Mouse (Mus musculus): Measurements from ENCODE around the gene Ltbr. TPM values are rescaled to one million over a fixed set of nuclear protein-coding genes. Genes with fewer than 3 reads are reported as not detected.
A peak's percentile ranks its signal among the peaks of the same experiment; 100 is the strongest.
"Not testable (repeated sequence)": the region's sequence is repeated elsewhere in the genome, so short reads cannot be mapped to it uniquely, and the experiment has no call there.

Gene Ltbr
- polyA plus RNA-seq, 1 experiment from 2014 or later, result 36.6 TPM

DNA sequence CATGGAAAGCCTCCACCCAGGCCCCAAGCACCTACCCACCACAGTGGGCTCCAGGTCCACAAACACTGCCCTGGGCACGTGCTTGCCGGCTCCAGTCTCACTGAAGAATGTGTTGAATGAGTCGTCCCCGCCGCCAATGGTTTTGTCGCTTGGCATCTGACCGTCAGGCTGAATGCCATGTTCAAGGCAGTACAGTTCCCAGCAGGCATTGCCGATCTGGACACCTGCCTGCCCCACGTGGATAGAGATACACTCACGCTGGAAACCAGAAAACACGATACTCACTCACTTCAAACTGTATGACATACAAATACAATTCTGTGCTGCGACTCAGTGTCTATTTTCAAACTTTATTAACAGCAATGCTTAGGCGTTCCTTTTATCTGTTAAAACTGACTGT lies 31.0 kb downstream of the Ltbr start:
- not testable (repeated sequence) for H3K4me2 ChIP-seq (ENCODE audit: low read depth, severe bottlenecking); H3K27me3 ChIP-seq (ENCODE audit: control insufficient read depth, insufficient read depth, low read length); H3K36me3 ChIP-seq (ENCODE audit: control insufficient read depth, insufficient read depth, low read length); H3K9me3 ChIP-seq (ENCODE audit: control insufficient read depth, low read length); H3K27ac ChIP-seq (replicated peaks; ENCODE audit: low read depth, low read length); H3K9ac ChIP-seq (ENCODE audit: low read length); H3K4me3 ChIP-seq (ENCODE audit: low read depth, low read length); H3K4me1 ChIP-seq (ENCODE audit: control insufficient read depth, insufficient read depth, low read length); DNase-seq (ENCODE audit: low spot score); ATAC-seq (ENCODE audit: insufficient number of reproducible peaks, low FRiP score, low TSS enrichment, low read depth)
- WGBS, result 91% methylated on average over 13 of the region's 13 CpGs

DNA sequence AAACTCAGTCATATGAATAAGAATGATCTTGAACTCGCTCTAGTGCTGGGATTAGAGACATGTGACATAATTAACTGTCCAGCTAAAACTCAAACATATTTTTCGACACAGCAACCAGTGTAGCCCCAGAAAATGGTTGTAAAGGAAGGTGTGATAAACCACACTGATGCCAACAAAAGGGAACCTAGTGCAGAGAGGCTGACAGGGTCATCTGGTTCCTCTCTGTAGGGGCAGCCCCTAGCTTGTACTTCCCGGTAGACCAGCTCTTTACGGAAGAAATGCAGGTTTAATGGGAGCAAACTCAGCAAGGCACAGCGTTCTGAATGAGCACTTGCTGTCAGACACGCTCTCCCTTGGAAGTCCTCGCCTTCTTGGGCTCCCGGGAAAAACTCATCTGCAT lies 34.0 kb downstream of the Ltbr start:
- WGBS, result 57% methylated on average over 8 of the region's 8 CpGs
- no peak for ATAC-seq (ENCODE audit: insufficient number of reproducible peaks, low FRiP score, low TSS enrichment, low read depth)

DNA sequence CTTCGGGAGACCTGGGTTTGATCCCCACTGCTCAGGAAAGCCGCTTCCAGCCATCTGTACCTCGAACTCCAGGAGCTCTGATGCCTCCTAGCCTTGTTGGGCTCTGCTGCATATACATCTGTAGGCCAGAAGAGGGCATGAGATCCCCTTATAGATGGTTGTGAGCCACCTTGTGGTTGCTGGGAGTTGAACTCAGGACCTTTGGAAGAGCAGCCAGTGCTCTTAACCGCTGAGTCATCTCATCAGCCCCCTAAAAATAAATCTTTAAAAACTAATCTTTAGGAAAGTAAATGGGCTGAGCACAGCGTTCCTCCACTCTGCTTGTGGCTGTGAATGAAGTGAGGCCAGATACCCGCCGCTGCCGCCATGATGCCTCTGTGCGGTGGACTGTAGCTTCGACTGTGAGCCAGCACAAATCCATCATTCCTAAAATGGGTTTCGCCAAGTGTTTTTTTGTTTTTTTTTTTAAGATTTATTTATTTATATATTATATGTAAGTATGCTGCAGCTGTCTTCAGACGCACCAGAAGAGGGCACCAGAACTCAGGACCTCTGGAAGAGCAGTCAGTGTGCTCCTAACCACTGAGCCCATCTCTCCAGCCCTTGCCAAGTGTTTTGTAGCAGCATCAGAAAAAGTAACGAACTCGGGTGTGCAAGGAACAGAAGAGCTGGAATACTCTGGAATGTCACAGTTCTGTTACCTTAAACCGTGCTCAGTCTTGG lies 38.7 kb downstream of the Ltbr start:
- DNase-seq (ENCODE audit: low spot score), result peak; percentile 60
- WGBS, result 56% methylated on average over 15 of the region's 15 CpGs
- no peak overlapping the region for H3K27ac ChIP-seq (replicated peaks; ENCODE audit: low read depth, low read length)
- ATAC-seq (ENCODE audit: insufficient number of reproducible peaks, low FRiP score, low TSS enrichment, low read depth), result no peak
- no peak overlapping the region for H3K4me3 ChIP-seq (ENCODE audit: low read depth, low read length)
- H3K36me3 ChIP-seq (ENCODE audit: control insufficient read depth, insufficient read depth, low read length), result no peaks in the 10 kb centered on the region
- no peaks in the 10 kb centered on the region for H3K27me3 ChIP-seq (ENCODE audit: control insufficient read depth, insufficient read depth, low read length)
- H3K4me2 ChIP-seq (ENCODE audit: low read depth, severe bottlenecking), result no peak overlapping the region
- no peaks in the 10 kb centered on the region for H3K9me3 ChIP-seq (ENCODE audit: control insufficient read depth, low read length)
- H3K9ac ChIP-seq (ENCODE audit: low read length), result no peak overlapping the region
- H3K4me1 ChIP-seq (ENCODE audit: control insufficient read depth, insufficient read depth, low read length), result 0 out of 2 replicates have a peak, but pooled peaks cover 2% of the 10 kb centered on the region

More for the DNA sequence above, 34.0 kb downstream of the Ltbr start:
- Histone ChIP-seq H3K4me2 (ENCODE audit: low read depth, severe bottlenecking) (no peak overlapping the region), H3K4me3 (ENCODE audit: low read depth, low read length) (no peak overlapping the region), H3K4me1 (ENCODE audit: control insufficient read depth, insufficient read depth, low read length) (no peaks in the 10 kb centered on the region), H3K9ac (ENCODE audit: low read length) (no peak overlapping the region), H3K36me3 (ENCODE audit: control insufficient read depth, insufficient read depth, low read length) (no peaks in the 10 kb centered on the region), H3K27ac (replicated peaks; ENCODE audit: low read depth, low read length) (no peak overlapping the region), H3K27me3 (ENCODE audit: control insufficient read depth, insufficient read depth, low read length) (no peaks in the 10 kb centered on the region), H3K9me3 (ENCODE audit: control insufficient read depth, low read length) (no peaks in the 10 kb centered on the region)
- no peak for DNase-seq (ENCODE audit: low spot score)

DNA sequence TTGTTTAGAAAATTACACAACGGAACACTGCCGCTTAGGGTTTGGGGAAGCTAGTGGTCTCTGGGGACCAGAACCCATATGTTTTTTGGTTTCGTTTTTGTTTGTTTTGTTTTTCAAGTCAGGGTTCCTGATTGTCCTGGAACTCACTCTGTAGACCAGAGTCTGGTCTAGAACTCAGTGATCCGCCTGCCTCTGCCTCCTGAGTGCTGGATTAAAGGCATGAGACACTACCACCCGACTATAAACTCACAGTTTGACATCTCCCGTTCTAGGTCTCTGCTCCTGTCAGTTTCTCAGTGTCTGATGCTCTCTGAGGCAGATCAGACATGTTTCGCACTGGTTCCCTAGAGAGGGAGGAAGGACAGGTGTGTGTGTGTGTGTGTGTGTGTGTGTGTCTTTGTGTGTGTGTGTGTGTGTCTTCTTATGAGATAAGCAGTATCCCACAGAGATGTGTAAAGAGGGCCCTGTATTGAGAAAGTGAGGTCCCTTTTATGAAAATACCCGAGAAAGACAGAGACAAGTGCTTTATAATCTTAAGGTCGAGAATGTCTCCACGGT lies 41.4 kb downstream of the Ltbr start:
- no peak overlapping the region for H3K27ac ChIP-seq (replicated peaks; ENCODE audit: low read depth, low read length)
- H3K36me3 ChIP-seq (ENCODE audit: control insufficient read depth, insufficient read depth, low read length), result no peaks in the 10 kb centered on the region
- H3K4me1 ChIP-seq (ENCODE audit: control insufficient read depth, insufficient read depth, low read length), result 0 out of 2 replicates have a peak, but pooled peaks cover 2% of the 10 kb centered on the region
- DNase-seq (ENCODE audit: low spot score), result no peak
- H3K4me3 ChIP-seq (ENCODE audit: low read depth, low read length), result no peak overlapping the region
- H3K9ac ChIP-seq (ENCODE audit: low read length), result no peak overlapping the region
- H3K9me3 ChIP-seq (ENCODE audit: control insufficient read depth, low read length), result no peaks in the 10 kb centered on the region
- no peak overlapping the region for H3K4me2 ChIP-seq (ENCODE audit: low read depth, severe bottlenecking)
- no peak for ATAC-seq (ENCODE audit: insufficient number of reproducible peaks, low FRiP score, low TSS enrichment, low read depth)
- no peaks in the 10 kb centered on the region for H3K27me3 ChIP-seq (ENCODE audit: control insufficient read depth, insufficient read depth, low read length)
- WGBS, result 81% methylated on average over 10 of the region's 10 CpGs

DNA sequence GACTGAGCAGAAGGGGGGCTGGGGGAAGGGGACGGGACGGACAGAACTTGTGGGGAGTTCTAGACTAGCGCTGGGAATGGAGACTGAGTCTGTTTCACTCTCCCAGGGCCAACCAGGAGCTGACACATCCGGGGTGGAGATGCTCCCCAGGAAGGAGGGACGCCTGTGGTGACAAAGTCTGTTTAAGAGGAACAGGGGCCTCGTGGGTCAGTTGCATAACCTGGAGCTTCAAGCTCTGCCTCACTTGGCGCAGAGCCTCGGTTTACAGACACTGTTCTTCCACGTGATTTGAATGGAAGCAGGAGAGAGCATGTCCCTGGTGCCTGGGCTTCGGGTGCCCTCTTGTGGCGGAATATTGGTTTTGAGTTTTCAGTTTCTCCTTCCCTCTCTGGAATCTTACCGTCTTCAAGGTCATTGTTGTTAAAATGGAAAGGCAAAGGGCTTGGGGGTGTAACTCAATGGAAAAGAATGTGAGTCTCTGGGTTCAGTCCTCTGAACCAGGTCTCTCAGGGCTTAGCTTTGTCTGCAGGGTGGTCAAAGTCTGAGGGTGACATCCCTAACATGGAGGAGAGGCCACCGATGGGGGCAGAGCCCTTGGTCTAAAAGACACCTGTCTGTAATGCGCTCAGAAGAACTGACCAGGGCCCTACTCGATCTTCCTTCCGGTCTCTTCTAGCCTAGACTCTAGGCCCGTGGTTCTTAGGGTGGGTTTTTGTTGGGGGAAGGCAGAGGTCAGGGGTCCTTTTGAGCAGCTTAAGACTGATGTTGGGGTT lies 42.0 kb downstream of the Ltbr start:
- no peaks in the 10 kb centered on the region for H3K36me3 ChIP-seq (ENCODE audit: control insufficient read depth, insufficient read depth, low read length)
- ATAC-seq (ENCODE audit: insufficient number of reproducible peaks, low FRiP score, low TSS enrichment, low read depth) (peak; percentile 80; the same call in 1 of the 2 replicates), DNase-seq (ENCODE audit: low spot score) (peak; percentile 92)
- H3K4me2 ChIP-seq (ENCODE audit: low read depth, severe bottlenecking), result 0 out of 2 replicates have a peak overlapping the region, but pooled peaks have one; percentile 15
- no peak overlapping the region for H3K4me3 ChIP-seq (ENCODE audit: low read depth, low read length)
- no peaks in the 10 kb centered on the region for H3K27me3 ChIP-seq (ENCODE audit: control insufficient read depth, insufficient read depth, low read length)
- H3K9ac ChIP-seq (ENCODE audit: low read length), result peak overlapping the region; percentile 43; the same call in 1 of the 2 replicates
- no peak overlapping the region for H3K27ac ChIP-seq (replicated peaks; ENCODE audit: low read depth, low read length)
- 0 out of 2 replicates have a peak, but pooled peaks cover 2% of the 10 kb centered on the region for H3K4me1 ChIP-seq (ENCODE audit: control insufficient read depth, insufficient read depth, low read length)
- H3K9me3 ChIP-seq (ENCODE audit: control insufficient read depth, low read length), result no peaks in the 10 kb centered on the region
- 22% methylated on average over 17 of the region's 17 CpGs for WGBS

DNA sequence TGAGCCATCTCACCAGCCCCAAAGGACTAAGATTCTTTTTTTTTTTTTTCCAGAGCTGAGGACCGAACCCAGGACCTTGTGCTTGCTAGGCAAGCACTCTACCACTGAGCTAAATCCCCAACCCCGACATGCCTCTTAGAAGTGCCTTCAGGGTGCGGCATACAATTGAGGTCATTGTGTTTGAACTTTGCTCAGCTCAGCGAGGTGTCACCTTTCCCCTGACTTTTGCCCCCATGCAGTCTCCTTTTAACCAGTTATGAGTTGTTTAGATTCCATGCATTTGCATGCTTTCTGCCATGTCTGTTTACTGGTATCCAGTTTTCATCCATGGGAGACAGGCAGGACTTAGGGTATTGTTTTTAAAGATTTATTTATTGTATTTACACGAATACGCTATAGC lies 44.9 kb downstream of the Ltbr start:
- no peak for ATAC-seq (ENCODE audit: insufficient number of reproducible peaks, low FRiP score, low TSS enrichment, low read depth)
- Histone ChIP-seq H3K4me2 (ENCODE audit: low read depth, severe bottlenecking) (no peak overlapping the region), H3K9ac (ENCODE audit: low read length) (no peak overlapping the region), H3K9me3 (ENCODE audit: control insufficient read depth, low read length) (no peaks in the 10 kb centered on the region), H3K4me3 (ENCODE audit: low read depth, low read length) (no peak overlapping the region), H3K27me3 (ENCODE audit: control insufficient read depth, insufficient read depth, low read length) (no peaks in the 10 kb centered on the region), H3K27ac (replicated peaks; ENCODE audit: low read depth, low read length) (no peak overlapping the region), H3K36me3 (ENCODE audit: control insufficient read depth, insufficient read depth, low read length) (no peaks in the 10 kb centered on the region), H3K4me1 (ENCODE audit: control insufficient read depth, insufficient read depth, low read length) (0 out of 2 replicates have a peak, but pooled peaks cover 2% of the 10 kb centered on the region)
- DNase-seq (ENCODE audit: low spot score), result no peak
- WGBS, result 52% methylated on average over 6 of the region's 6 CpGs

DNA sequence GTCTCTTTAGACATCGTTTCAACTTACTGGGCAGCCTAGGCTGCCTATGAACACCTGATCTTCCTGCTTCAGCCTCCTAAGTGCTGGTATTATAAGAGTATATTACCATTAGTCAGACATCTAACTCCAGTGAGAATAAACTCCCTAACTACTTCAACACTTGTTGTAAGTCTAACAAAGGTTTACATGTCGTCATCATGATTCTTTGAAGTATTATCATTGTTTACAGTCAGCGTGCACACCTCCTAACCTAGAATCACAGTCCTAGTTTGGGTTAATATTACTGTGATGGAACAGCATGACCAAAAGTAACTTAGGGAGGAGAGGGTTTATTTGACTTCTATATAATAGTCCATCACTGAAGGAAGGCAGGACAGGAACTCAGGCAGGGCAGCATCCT lies 46.2 kb downstream of the Ltbr start:
- Histone ChIP-seq H3K4me1 (ENCODE audit: control insufficient read depth, insufficient read depth, low read length) (0 out of 2 replicates have a peak, but pooled peaks cover 2% of the 10 kb centered on the region), H3K27me3 (ENCODE audit: control insufficient read depth, insufficient read depth, low read length) (no peaks in the 10 kb centered on the region), H3K4me2 (ENCODE audit: low read depth, severe bottlenecking) (no peak overlapping the region), H3K36me3 (ENCODE audit: control insufficient read depth, insufficient read depth, low read length) (no peaks in the 10 kb centered on the region), H3K9ac (ENCODE audit: low read length) (no peak overlapping the region), H3K27ac (replicated peaks; ENCODE audit: low read depth, low read length) (no peak overlapping the region), H3K4me3 (ENCODE audit: low read depth, low read length) (no peak overlapping the region), H3K9me3 (ENCODE audit: control insufficient read depth, low read length) (no peaks in the 10 kb centered on the region)
- DNase-seq (ENCODE audit: low spot score), result no peak
- ATAC-seq (ENCODE audit: insufficient number of reproducible peaks, low FRiP score, low TSS enrichment, low read depth), result no peak
- WGBS, result 88% methylated on average over 3 of the region's 3 CpGs

DNA sequence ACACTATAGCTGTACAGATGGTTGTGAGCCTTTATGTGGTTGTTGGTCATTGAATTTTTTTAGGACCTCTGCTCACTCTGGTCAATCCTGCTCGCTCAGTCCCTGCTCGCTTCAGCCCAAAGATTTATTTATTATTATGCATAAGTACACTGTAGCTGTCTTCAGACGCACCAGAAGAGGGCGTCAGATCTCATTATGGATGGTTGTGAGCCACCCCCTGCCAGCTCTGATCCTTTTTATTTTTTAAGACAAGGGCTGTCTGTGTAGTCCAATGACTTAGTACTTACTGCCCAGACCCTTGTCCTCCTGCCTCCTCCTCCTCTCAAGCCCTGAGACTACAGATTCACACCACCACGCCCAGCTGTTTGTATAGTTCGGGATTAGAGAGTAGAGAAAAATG lies 47.1 kb downstream of the Ltbr start:
- whole genome bisulfite sequencing, result 71% methylated on average over 6 of the region's 6 CpGs
- H3K9me3 ChIP-seq (ENCODE audit: control insufficient read depth, low read length); H3K9ac ChIP-seq (ENCODE audit: low read length); H3K4me2 ChIP-seq (ENCODE audit: low read depth, severe bottlenecking); H3K27me3 ChIP-seq (ENCODE audit: control insufficient read depth, insufficient read depth, low read length); DNase-seq (ENCODE audit: low spot score); H3K36me3 ChIP-seq (ENCODE audit: control insufficient read depth, insufficient read depth, low read length); H3K4me3 ChIP-seq (ENCODE audit: low read depth, low read length); H3K27ac ChIP-seq (replicated peaks; ENCODE audit: low read depth, low read length); H3K4me1 ChIP-seq (ENCODE audit: control insufficient read depth, insufficient read depth, low read length); ATAC-seq (ENCODE audit: insufficient number of reproducible peaks, low FRiP score, low TSS enrichment, low read depth): not testable (repeated sequence)

Data from limb, embryonic 11.5 days (tissue).